Mouse (Mus musculus) thymus, adult 2 months (tissue): Measurements from ENCODE around the gene Hdac4. TPM values are rescaled to one million over a fixed set of nuclear protein-coding genes. Genes with fewer than 3 reads are reported as not detected.

Experiments used
- DNase-seq: peaks from one replicate; pipeline ENCODE4 v3.0.0; 2021
- H3K27ac ChIP-seq: fragments of 200-500 bp; 2 replicates; pipeline ENCODE4 v1.5.1; 2012; ENCODE audit warnings: low read length, control low read depth; ENCODE audit not compliant: control insufficient read depth, insufficient read depth
- H3K27me3 ChIP-seq: fragments of 200-500 bp; 2 replicates; pipeline ENCODE4 v1.6.1; 2012; ENCODE audit warnings: mild to moderate bottlenecking, low read length, moderate library complexity, mixed read lengths; ENCODE audit not compliant: control insufficient read depth, insufficient read depth
- H3K36me3 ChIP-seq: fragments of 200-500 bp; 2 replicates; pipeline ENCODE4 v1.6.1; 2012; ENCODE audit warnings: mild to moderate bottlenecking, low read length, moderate library complexity; ENCODE audit not compliant: control insufficient read depth, insufficient read depth
- H3K4me1 ChIP-seq: fragments of 200-500 bp; replicated peaks from 2 replicates; pipeline ENCODE4 v1.6.1; 2012; ENCODE audit warnings: low read length; ENCODE audit not compliant: control insufficient read depth, insufficient read depth
- H3K4me3 ChIP-seq: fragments of 200-500 bp; 2 replicates; pipeline ENCODE4 v1.5.1; 2012; ENCODE audit warnings: mild to moderate bottlenecking, low read length, control low read depth, moderate library complexity; ENCODE audit not compliant: control insufficient read depth, insufficient read depth
- CTCF ChIP-seq: fragments of 200-500 bp; IDR thresholded peaks from 2 replicates; pipeline ENCODE4 v1.5.1; 2012; ENCODE audit warnings: mild to moderate bottlenecking, control low read depth, low read length, moderate library complexity, borderline replicate concordance; ENCODE audit not compliant: control insufficient read depth, poor library complexity, insufficient read depth; ENCODE audit errors: extremely low read depth
- POLR2A ChIP-seq: fragments of 200-500 bp; IDR thresholded peaks from 2 replicates; pipeline ENCODE4 v1.6.1; 2012; ENCODE audit warnings: mild to moderate bottlenecking, low read length, control low read depth, moderate library complexity; ENCODE audit not compliant: control insufficient read depth, poor library complexity, insufficient read depth; ENCODE audit errors: extremely low read depth
- WGBS: fragments of 180-500 bp; shearing (Covaris S2); methylation state at CpG from one replicate; pipeline ENCODE4 v1.1.7; 2018; 5-methylcytosine and 5-hydroxymethylcytosine counted together
- polyA plus RNA-seq: library from polyadenylated mRNA; depleted of rRNA; stranded (reverse); fragments of >200 nt; gene quantifications from 2 replicates; pipeline ENCODE4 v1.2.3, GENCODE M21; 2012

The Hdac4 gene
- polyA plus RNA-seq, 1 experiment = 33.2 TPM

- H3K4me3 ChIP-seq = no peak overlapping the region
- TF ChIP-seq POLR2A (no peak), CTCF (no peak)
- H3K36me3 ChIP-seq = no peaks in the 10 kb centered on the region
- H3K27ac ChIP-seq = no peak overlapping the region
- DNase-seq = no peak
- WGBS = 91% methylated on average over 10 of the region's 10 CpGs
- no peaks in the 10 kb centered on the region for H3K27me3 ChIP-seq
- no peaks in the 10 kb centered on the region for H3K4me1 ChIP-seq
These were observed 267.8 kb downstream of the Hdac4 start for GRCm38 (mm10) chr1:91927536-91928315.

GRCm38 (mm10) chr1:91923567-91923966, 271.9 kb downstream of the Hdac4 start:
- Histone ChIP-seq H3K36me3 (no peaks in the 10 kb centered on the region), H3K4me3 (no peak overlapping the region), H3K27ac (no peak overlapping the region), H3K27me3 (no peaks in the 10 kb centered on the region), H3K4me1 (no peaks in the 10 kb centered on the region)
- TF ChIP-seq POLR2A (no peak), CTCF (no peak)
- DNase-seq = no peak
- WGBS = 94% methylated on average over 9 of the region's 9 CpGs

DNA sequence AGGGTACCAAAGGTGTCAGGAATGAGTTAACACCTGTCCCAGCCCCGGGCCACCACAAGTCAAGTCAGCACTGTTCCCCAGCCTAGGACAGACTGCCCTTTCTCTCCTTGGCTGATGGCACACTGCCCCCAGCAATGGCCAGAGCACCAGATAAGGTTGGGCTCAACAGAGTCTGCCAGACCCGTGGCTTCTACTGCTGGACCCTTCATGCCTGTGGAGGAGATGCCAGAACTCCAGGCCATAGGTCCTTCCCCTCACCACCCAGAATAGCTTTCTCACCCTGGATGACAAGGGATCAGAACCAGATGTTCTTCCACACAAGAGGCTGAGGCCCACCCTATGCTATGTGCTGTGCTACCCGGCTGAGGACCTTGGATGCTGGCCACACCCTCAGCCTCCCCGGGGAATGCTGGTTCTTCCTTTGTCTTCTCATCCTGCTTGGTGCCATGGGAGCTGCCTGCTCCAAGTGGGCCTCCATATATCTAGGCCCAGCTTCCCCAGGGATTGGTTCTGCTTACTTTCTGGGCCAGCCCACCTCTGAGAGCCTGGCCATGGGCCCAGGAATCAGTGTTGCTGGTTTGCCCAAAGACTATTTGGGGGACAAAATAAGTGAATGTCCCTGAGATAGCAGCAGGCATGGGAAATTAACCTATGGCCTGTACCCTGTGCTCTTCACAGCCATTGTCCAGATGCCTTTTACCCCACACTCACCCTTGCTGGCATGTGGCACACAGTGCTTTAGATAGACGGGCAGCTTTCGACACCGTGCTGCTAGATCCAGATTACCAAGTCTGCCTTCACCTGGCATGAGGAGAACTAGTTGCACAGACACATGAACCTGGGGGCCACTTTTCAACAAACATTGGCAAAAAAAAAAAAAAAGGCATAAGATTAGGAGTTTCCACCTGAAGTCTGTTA, 273.0 kb downstream of the Hdac4 start:
- no peaks in the 10 kb centered on the region for H3K36me3 ChIP-seq
- WGBS = 90% methylated on average over 7 of the region's 7 CpGs
- H3K4me3 ChIP-seq = no peak overlapping the region
- TF ChIP-seq POLR2A (no peak), CTCF (no peak)
- no peaks in the 10 kb centered on the region for H3K27me3 ChIP-seq
- DNase-seq = no peak
- H3K4me1 ChIP-seq = no peaks in the 10 kb centered on the region
- H3K27ac ChIP-seq = no peak overlapping the region

GRCm38 (mm10) chr1:91921702-91922101, 273.8 kb downstream of the Hdac4 start:
- TF ChIP-seq CTCF = no peak
- TF ChIP-seq POLR2A = no peak
- no peaks in the 10 kb centered on the region for H3K4me1 ChIP-seq
- no peak overlapping the region for H3K4me3 ChIP-seq
- no peak overlapping the region for H3K27ac ChIP-seq
- 95% methylated on average over 4 of the region's 4 CpGs for WGBS
- no peaks in the 10 kb centered on the region for H3K36me3 ChIP-seq
- no peak for DNase-seq
- H3K27me3 ChIP-seq = no peaks in the 10 kb centered on the region

- H3K27me3 ChIP-seq = no peaks in the 10 kb centered on the region
- no peaks in the 10 kb centered on the region for H3K36me3 ChIP-seq
- H3K4me1 ChIP-seq = no peaks in the 10 kb centered on the region
- no peak overlapping the region for H3K4me3 ChIP-seq
- 89% methylated on average over 5 of the region's 5 CpGs for WGBS
- no peak for DNase-seq
- H3K27ac ChIP-seq = no peak overlapping the region
- TF ChIP-seq CTCF (no peak), POLR2A (no peak)
These were observed 274.2 kb downstream of the Hdac4 start for GRCm38 (mm10) chr1:91921279-91921678.

GRCm38 (mm10) chr1:91920038-91920589, 275.4 kb downstream of the Hdac4 start:
- Histone ChIP-seq H3K27ac (no peak overlapping the region), H3K4me3 (no peak overlapping the region), H3K36me3 (no peaks in the 10 kb centered on the region), H3K4me1 (no peaks in the 10 kb centered on the region), H3K27me3 (no peaks in the 10 kb centered on the region)
- TF ChIP-seq CTCF (no peak), POLR2A (no peak)
- DNase-seq = no peak
- whole genome bisulfite sequencing = 73% methylated on average over 7 of the region's 7 CpGs
